Mouse (Mus musculus) testis, adult 2 months (tissue): Measurements from ENCODE around the gene Ccdc28a.

Experiments
- CTCF ChIP-seq: fragments of 200-500 bp; IDR thresholded peaks from 2 replicates; pipeline ENCODE4 v1.5.1; 2012; ENCODE audit warnings: low read depth, mild to moderate bottlenecking, inconsistent platforms, low read length, moderate library complexity; ENCODE audit not compliant: control insufficient read depth, insufficient read depth, insufficient replicate concordance
- POLR2A ChIP-seq: fragments of 200-500 bp; IDR thresholded peaks from 2 replicates; pipeline ENCODE4 v1.6.1; 2012; ENCODE audit warnings: low read depth, mild to moderate bottlenecking, inconsistent platforms, low read length, moderate library complexity; ENCODE audit not compliant: control insufficient read depth

DNA sequence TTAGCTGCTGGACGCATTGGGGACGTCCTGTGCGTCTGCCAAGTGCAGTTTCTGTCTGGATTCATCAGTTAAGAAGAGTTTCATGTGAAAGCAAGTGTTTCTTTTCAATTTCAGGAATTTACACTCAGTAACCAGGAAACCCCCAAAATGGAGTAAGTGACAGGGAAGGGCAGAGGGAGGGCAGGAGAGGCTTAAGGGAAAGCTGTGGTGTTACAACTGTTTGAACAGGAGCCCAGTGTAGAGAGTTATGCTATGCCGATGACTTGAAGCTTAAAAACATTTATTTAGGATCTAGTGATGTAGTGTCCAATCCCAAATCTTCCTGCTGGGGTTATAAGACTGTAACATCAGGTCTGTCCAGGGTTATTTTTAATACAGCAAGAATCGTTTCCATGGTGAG is 20.7 kb downstream of the Ccdc28a start:
- no peak for TF ChIP-seq CTCF
- TF ChIP-seq POLR2A = no peak
